8 mouse cellular contexts compared by ENCODE assay signal in the genomic region with DNA sequence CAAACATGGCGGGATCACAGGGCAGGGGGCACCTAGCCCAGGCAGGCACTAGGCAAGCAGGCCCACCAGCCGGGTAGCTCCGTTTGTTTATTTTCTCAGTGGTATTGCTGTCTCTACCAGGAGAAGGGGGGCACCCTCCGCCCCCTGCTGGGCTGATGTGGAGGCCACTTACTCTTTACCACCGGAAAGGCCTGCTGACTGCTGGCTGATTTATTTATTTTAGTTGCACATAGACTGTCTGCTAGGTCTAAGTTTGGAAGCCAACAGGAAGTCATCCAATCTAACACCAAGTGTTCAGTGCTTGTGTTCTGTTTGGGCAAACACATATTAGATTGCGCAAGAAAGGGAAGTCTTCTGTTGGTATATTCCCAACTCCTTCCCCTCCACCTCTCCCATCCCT.
DNase-seq lines count a peak whose midpoint lies in the region; ATAC-seq and TF ChIP-seq lines count a peak whose summit lies in the region.

No protein-coding gene starts in this region.

- no peak overlapping the region for H3K9ac ChIP-seq in midbrain, postnatal 0 days (replicated peaks; ENCODE audit: low read length, poor library complexity, severe bottlenecking)
- no peak overlapping the region for H3K9ac ChIP-seq in midbrain, embryonic 14.5 days (replicated peaks; ENCODE audit: low read length)

- peak; percentile 20; the same call in 1 of the 2 replicates for TF ChIP-seq CTCF in midbrain, postnatal 0 days (IDR thresholded peaks at IDR 0.05)

- H3K36me3 ChIP-seq in midbrain, postnatal 0 days (ENCODE audit: insufficient read depth, low read length) = no peaks in the 10 kb centered on the region
- H3K36me3 ChIP-seq in midbrain, embryonic 14.5 days (ENCODE audit: control insufficient read depth, insufficient read depth, low read length) = no peaks in the 10 kb centered on the region

- no peak for ATAC-seq in midbrain, postnatal 0 days (ENCODE audit: low FRiP score)
- no peak for ATAC-seq in midbrain, embryonic 14.5 days (ENCODE audit: low FRiP score, low TSS enrichment)

- H3K4me3 ChIP-seq in midbrain, postnatal 0 days (ENCODE audit: low read depth, low read length) = no peak overlapping the region
- no peak overlapping the region for H3K4me3 ChIP-seq in midbrain, embryonic 14.5 days (replicated peaks; ENCODE audit: low read depth, low read length)

- WGBS in midbrain, postnatal 0 days = 69% methylated on average over 6 of the region's 6 CpGs
- 72% methylated on average over 6 of the region's 6 CpGs for WGBS in midbrain, embryonic 14.5 days

- no peaks in the 10 kb centered on the region for H3K4me1 ChIP-seq in midbrain, postnatal 0 days (ENCODE audit: insufficient read depth, low read length)
- H3K4me1 ChIP-seq in midbrain, embryonic 14.5 days (ENCODE audit: control insufficient read depth, insufficient read depth, low read length) = no peaks in the 10 kb centered on the region; the same call in 1 of the 2 replicates

- no peak overlapping the region for H3K4me2 ChIP-seq in midbrain, postnatal 0 days (ENCODE audit: low read depth, low read length, poor library complexity, severe bottlenecking)
- H3K4me2 ChIP-seq in midbrain, embryonic 14.5 days (ENCODE audit: low read length) = no peak overlapping the region

- H3K27me3 ChIP-seq in midbrain, postnatal 0 days (ENCODE audit: insufficient read depth, low read length) = no peaks in the 10 kb centered on the region
- no peaks in the 10 kb centered on the region for H3K27me3 ChIP-seq in midbrain, embryonic 14.5 days (ENCODE audit: control insufficient read depth, insufficient read depth, low read length)

- no peaks in the 10 kb centered on the region for H3K9me3 ChIP-seq in midbrain, postnatal 0 days (ENCODE audit: low read length)
- H3K9me3 ChIP-seq in midbrain, embryonic 14.5 days (ENCODE audit: control insufficient read depth, low read length) = no peaks in the 10 kb centered on the region

- no peak for DNase-seq in midbrain, postnatal 0 days (ENCODE audit: low spot score)
- no peak for DNase-seq in midbrain, embryonic 14.5 days
- peak; percentile 76 for DNase-seq in embryo, embryonic 11 days
- peak; percentile 59 to 62 for DNase-seq in kidney, adult 8-10 months
- peak; percentile 81 for DNase-seq in lung, postnatal 10 days
- DNase-seq in frontal cortex, postnatal 36 days (ENCODE audit: low spot score in 2 of 2) = no peak
- DNase-seq in urinary bladder, postnatal 14 days (ENCODE audit: low spot score) = no peak
- no peak for DNase-seq in frontal cortex, adult 2 months (ENCODE audit: extremely low spot score in 1 of 2, low spot score in 1 of 2)

- H3K27ac ChIP-seq in midbrain, postnatal 0 days (ENCODE audit: low read depth, low read length) = no peak overlapping the region
- H3K27ac ChIP-seq in midbrain, embryonic 14.5 days (replicated peaks; ENCODE audit: low read depth, low read length) = no peak overlapping the region

Comparison
In these comparisons a context has a peak if more than half of its experiments do, and no peak if none do; other contexts are left out.
1. DNase-seq: peak in embryo, embryonic 11 days (single experiment), kidney, adult 8-10 months (2 of 2) and lung, postnatal 10 days (single experiment); none in midbrain, postnatal 0 days (single experiment), midbrain, embryonic 14.5 days (single experiment), frontal cortex, postnatal 36 days (0 of 2), urinary bladder, postnatal 14 days (single experiment) and frontal cortex, adult 2 months (0 of 2).